Mouse (Mus musculus) MEL (cell line): ENCODE results near the gene Ap5s1. TPM values are rescaled to one million over a fixed set of nuclear protein-coding genes. Genes with fewer than 3 reads are reported as not detected.
A peak's percentile ranks its signal among the peaks of the same experiment; 100 is the strongest.

Source experiments
- DNase-seq: peaks from one replicate; pipeline ENCODE4 v3.0.0; 2011; ENCODE audit warnings: low read depth, low spot score
- H3K27ac ChIP-seq: 2 replicates; pipeline ENCODE4 v1.5.1; 2012; ENCODE audit warnings: low read depth, mild to moderate bottlenecking, control low read depth, low read length, moderate library complexity; ENCODE audit not compliant: control insufficient read depth
- H3K27me3 ChIP-seq, 2 experiments: fragments of 150-350 bp in 1 of 2; sonication (generic) in 1 of 2; 2 replicates each; pipeline ENCODE4 v1.6.1; 2012; ENCODE audit warnings: low read length in 2 of 2, mild to moderate bottlenecking in 2 of 2, improper control_type of control experiment in 1 of 2, moderate library complexity in 1 of 2; ENCODE audit not compliant: insufficient read depth in 2 of 2, control insufficient read depth in 1 of 2
- H3K36me3 ChIP-seq, 2 experiments: 2 replicates each; pipeline ENCODE4 v1.6.1; 2012 to 2014; ENCODE audit warnings: low read length in 2 of 2, improper control_type of control experiment in 1 of 2, inconsistent platforms in 1 of 2, mild to moderate bottlenecking in 1 of 2; ENCODE audit not compliant: insufficient read depth in 2 of 2, control insufficient read depth in 1 of 2
- H3K4me1 ChIP-seq, 2 experiments: fragments of 150-350 bp in 1 of 2; sonication (generic) in 1 of 2; 2 replicates each; pipeline ENCODE4 v1.6.1; 2012; ENCODE audit warnings: low read length in 2 of 2, improper control_type of control experiment in 1 of 2, mild to moderate bottlenecking in 1 of 2; ENCODE audit not compliant: insufficient read depth in 2 of 2, control insufficient read depth in 1 of 2
- H3K4me3 ChIP-seq, 2 experiments: fragments of 150-350 bp in 1 of 2; sonication (generic) in 1 of 2; 2 replicates each; pipeline ENCODE4 v1.5.1; 2012; ENCODE audit warnings: low read depth in 2 of 2, low read length in 2 of 2, mild to moderate bottlenecking in 2 of 2, moderate library complexity in 2 of 2, control low read depth in 1 of 2, improper control_type of control experiment in 1 of 2; ENCODE audit not compliant: control insufficient read depth in 1 of 2, insufficient read depth in 1 of 2
- H3K79me2 ChIP-seq: 2 replicates; pipeline ENCODE4 v1.6.1; 2012; ENCODE audit warnings: mild to moderate bottlenecking, low read length, moderate library complexity; ENCODE audit not compliant: control insufficient read depth, poor library complexity, insufficient read depth
- H3K9ac ChIP-seq: 2 replicates; pipeline ENCODE4 v1.6.1; 2012; ENCODE audit warnings: low read depth, mild to moderate bottlenecking, control low read depth, low read length, moderate library complexity; ENCODE audit not compliant: control insufficient read depth, poor library complexity, severe bottlenecking
- H3K9me3 ChIP-seq: fragments of 150-350 bp; sonication (generic); replicated peaks from 2 replicates; pipeline ENCODE4 v1.6.1; 2012; ENCODE audit warnings: mild to moderate bottlenecking, low read length, improper control_type of control experiment, moderate library complexity; ENCODE audit not compliant: insufficient read depth
- CHD1 ChIP-seq: IDR thresholded peaks from 2 replicates; pipeline ENCODE4 v1.6.1; 2012; ENCODE audit warnings: low read depth, mild to moderate bottlenecking, inconsistent platforms, low read length, improper control_type of control experiment
- CHD2 ChIP-seq: IDR thresholded peaks from 2 replicates; pipeline ENCODE4 v1.6.1; 2011; ENCODE audit warnings: low read length, improper control_type of control experiment
- CTCF ChIP-seq, 3 experiments: IDR thresholded peaks in 2 of 3; conservative IDR thresholded peaks in 1 of 3; 2 replicates each; pipeline ENCODE4 v1.5.1; 2011 to 2012; ENCODE audit warnings: low read length in 3 of 3, low read depth in 2 of 3, mild to moderate bottlenecking in 2 of 3, improper control_type of control experiment in 1 of 3, inconsistent platforms in 1 of 3, mixed read lengths in 1 of 3, moderate library complexity in 1 of 3; ENCODE audit not compliant: control insufficient read depth in 1 of 3, insufficient read depth in 1 of 3, poor library complexity in 1 of 3, severe bottlenecking in 1 of 3
- E2F4 ChIP-seq: IDR thresholded peaks from 2 replicates; pipeline ENCODE4 v1.6.1; 2011; ENCODE audit warnings: low read depth, low read length, improper control_type of control experiment, borderline replicate concordance
- ELF1 ChIP-seq: IDR thresholded peaks from 2 replicates; pipeline ENCODE4 v1.6.1; 2014; ENCODE audit warnings: low read depth, mild to moderate bottlenecking, inconsistent platforms, low read length, improper control_type of control experiment, moderate library complexity
- EP300 ChIP-seq, 2 experiments: IDR thresholded peaks; 2 replicates each; pipeline ENCODE4 v1.6.1; 2011; ENCODE audit warnings: improper control_type of control experiment in 2 of 2, low read length in 2 of 2, low read depth in 1 of 2, mild to moderate bottlenecking in 1 of 2
- ETS1 ChIP-seq: IDR thresholded peaks from 2 replicates; pipeline ENCODE4 v1.6.1; 2012; ENCODE audit warnings: low read depth, mild to moderate bottlenecking, inconsistent platforms, low read length, improper control_type of control experiment, moderate library complexity
- GABPA ChIP-seq: IDR thresholded peaks from 2 replicates; pipeline ENCODE4 v1.6.1; 2012; ENCODE audit warnings: low read depth, mild to moderate bottlenecking, inconsistent platforms, low read length, improper control_type of control experiment, moderate library complexity
- GATA1 ChIP-seq: IDR thresholded peaks from 2 replicates; pipeline ENCODE4 v1.6.1; 2011; ENCODE audit warnings: low read depth, low read length, improper control_type of control experiment
- HCFC1 ChIP-seq: IDR thresholded peaks from 2 replicates; pipeline ENCODE4 v1.6.1; 2012; ENCODE audit warnings: low read depth, mild to moderate bottlenecking, inconsistent platforms, low read length, improper control_type of control experiment, moderate library complexity
- JUND ChIP-seq: IDR thresholded peaks from 2 replicates; pipeline ENCODE4 v1.6.1; 2011; ENCODE audit warnings: low read depth, mild to moderate bottlenecking, improper control_type of control experiment, low read length
- KAT2A ChIP-seq: conservative IDR thresholded peaks from 2 replicates; pipeline ENCODE4 v1.6.1; 2012; ENCODE audit warnings: low read depth, low read length, improper control_type of control experiment, inconsistent platforms
- MAFK ChIP-seq: IDR thresholded peaks from 2 replicates; pipeline ENCODE4 v1.6.1; 2011; ENCODE audit warnings: low read depth, mild to moderate bottlenecking, low read length, improper control_type of control experiment, borderline replicate concordance
- MAX ChIP-seq: IDR thresholded peaks from 2 replicates; pipeline ENCODE4 v1.6.1; 2011; ENCODE audit warnings: low read length, improper control_type of control experiment
- MAZ ChIP-seq: IDR thresholded peaks from 2 replicates; pipeline ENCODE4 v1.6.1; 2012; ENCODE audit warnings: low read depth, mild to moderate bottlenecking, inconsistent platforms, low read length, improper control_type of control experiment
- MEF2A ChIP-seq: IDR thresholded peaks from 2 replicates; pipeline ENCODE4 v1.6.1; 2014; ENCODE audit warnings: low read depth, mild to moderate bottlenecking, inconsistent platforms, low read length, improper control_type of control experiment; ENCODE audit not compliant: poor library complexity, insufficient replicate concordance, severe bottlenecking; ENCODE audit errors: extremely low read depth
- MXI1 ChIP-seq: IDR thresholded peaks from 2 replicates; pipeline ENCODE4 v1.6.1; 2011; ENCODE audit warnings: mild to moderate bottlenecking, low read depth, low read length, improper control_type of control experiment
- MYB ChIP-seq: IDR thresholded peaks from 2 replicates; pipeline ENCODE4 v1.6.1; 2011; ENCODE audit warnings: mild to moderate bottlenecking, low read depth, low read length, improper control_type of control experiment
- MYC ChIP-seq: IDR thresholded peaks from 2 replicates; pipeline ENCODE4 v1.6.1; 2011; ENCODE audit warnings: low read depth, mild to moderate bottlenecking, low read length, improper control_type of control experiment, moderate library complexity
- NELFE ChIP-seq: IDR thresholded peaks from 2 replicates; pipeline ENCODE4 v1.6.1; 2011; ENCODE audit warnings: low read depth, low read length, improper control_type of control experiment
- NRF1 ChIP-seq: IDR thresholded peaks from 2 replicates; pipeline ENCODE4 v1.6.1; 2014; ENCODE audit warnings: low read depth, mild to moderate bottlenecking, inconsistent platforms, low read length, improper control_type of control experiment, moderate library complexity; ENCODE audit not compliant: poor library complexity, insufficient read depth, severe bottlenecking
- POLR2A ChIP-seq, 2 experiments: IDR thresholded peaks; 2 replicates each; pipeline ENCODE4 v1.6.1; 2011 to 2012; ENCODE audit warnings: low read length in 2 of 2, mild to moderate bottlenecking in 2 of 2, control low read depth in 1 of 2, improper control_type of control experiment in 1 of 2, low read depth in 1 of 2, moderate library complexity in 1 of 2; ENCODE audit not compliant: control insufficient read depth in 1 of 2, insufficient read depth in 1 of 2, poor library complexity in 1 of 2
- POLR2AphosphoS2 ChIP-seq: IDR thresholded peaks from 2 replicates; pipeline ENCODE4 v1.6.1; 2011; ENCODE audit warnings: low read length, improper control_type of control experiment
- RAD21 ChIP-seq: IDR thresholded peaks from 2 replicates; pipeline ENCODE4 v1.6.1; 2011; ENCODE audit warnings: mild to moderate bottlenecking, low read depth, low read length, improper control_type of control experiment
- SIN3A ChIP-seq: IDR thresholded peaks from 2 replicates; pipeline ENCODE4 v1.6.1; 2012; ENCODE audit warnings: low read length, improper control_type of control experiment, inconsistent platforms
- SMC3 ChIP-seq: IDR thresholded peaks from 2 replicates; pipeline ENCODE4 v1.6.1; 2011; ENCODE audit warnings: low read depth, low read length, improper control_type of control experiment
- TAL1 ChIP-seq: IDR thresholded peaks from 2 replicates; pipeline ENCODE4 v1.6.1; 2012; ENCODE audit warnings: mild to moderate bottlenecking, inconsistent platforms, low read length, moderate library complexity, mixed read lengths
- UBTF ChIP-seq: IDR thresholded peaks from 2 replicates; pipeline ENCODE4 v1.6.1; 2012; ENCODE audit warnings: low read depth, mild to moderate bottlenecking, inconsistent platforms, low read length, improper control_type of control experiment, moderate library complexity, borderline replicate concordance; ENCODE audit not compliant: insufficient read depth
- USF1 ChIP-seq: IDR thresholded peaks from 2 replicates; pipeline ENCODE4 v1.6.1; 2014; ENCODE audit warnings: low read depth, mild to moderate bottlenecking, inconsistent platforms, low read length, improper control_type of control experiment, moderate library complexity
- USF2 ChIP-seq, 2 experiments: IDR thresholded peaks; 2 replicates each; pipeline ENCODE4 v1.6.1; 2011 to 2012; ENCODE audit warnings: improper control_type of control experiment in 2 of 2, low read length in 2 of 2, borderline replicate concordance in 1 of 2, inconsistent platforms in 1 of 2, low read depth in 1 of 2, mild to moderate bottlenecking in 1 of 2; ENCODE audit not compliant: insufficient read depth in 1 of 2
- ZC3H11A ChIP-seq: IDR thresholded peaks from 2 replicates; pipeline ENCODE4 v1.6.1; 2012; ENCODE audit warnings: low read depth, mild to moderate bottlenecking, inconsistent platforms, low read length, improper control_type of control experiment
- ZKSCAN1 ChIP-seq: IDR thresholded peaks from 2 replicates; pipeline ENCODE4 v1.6.1; 2012; ENCODE audit warnings: low read depth, mild to moderate bottlenecking, inconsistent platforms, low read length, improper control_type of control experiment, moderate library complexity
- ZMIZ1 ChIP-seq: IDR thresholded peaks from 2 replicates; pipeline ENCODE4 v1.6.1; 2012; ENCODE audit warnings: low read depth, mild to moderate bottlenecking, inconsistent platforms, low read length, improper control_type of control experiment, moderate library complexity
- ZNF384 ChIP-seq: IDR thresholded peaks from 2 replicates; pipeline ENCODE4 v1.6.1; 2012; ENCODE audit warnings: low read depth, mild to moderate bottlenecking, inconsistent platforms, low read length, improper control_type of control experiment
- polyA plus RNA-seq, 2 experiments: library from polyadenylated mRNA; stranded (reverse) in 1 of 2; unstranded in 1 of 2; fragments of >175 nt in 1 of 2; fragments of >200 nt in 1 of 2; gene quantifications; 2 replicates each; pipeline versions ENCODE4 v1.2.1 to v1.2.4; 2012; ENCODE audit warnings: low replicate concordance in 2 of 2, low read depth in 1 of 2; ENCODE audit not compliant: insufficient read length in 2 of 2, insufficient read depth in 1 of 2, missing spikeins in 1 of 2
- total RNA-seq: library from RNA; depleted of rRNA; stranded (reverse); fragments of 300-350 nt; gene quantifications from 2 replicates; pipeline ENCODE4 v1.2.3, GENCODE M21; 2012

Ap5s1 gene
- total and polyA plus RNA-seq, 3 experiments, result 9.6 to 12.7 TPM; not detected in 1

- no peak for TF ChIP-seq SMC3
- no peak; the same call in 1 of the 2 replicates for TF ChIP-seq SIN3A
- peak; percentile 89 to 96 for TF ChIP-seq POLR2A (IDR thresholded peaks at IDR 0.05; ENCODE audit: control insufficient read depth in 1 of 2, insufficient read depth in 1 of 2, low read depth in 1 of 2, low read length in 2 of 2, poor library complexity in 1 of 2)
- TF ChIP-seq CHD2, result no peak; the same call in 1 of the 2 replicates
- no peak for TF ChIP-seq ZC3H11A
- TF ChIP-seq MAX, result peak; percentile 98
- no peak for TF ChIP-seq GATA1
- TF ChIP-seq HCFC1, result no peak; the same call in none of the 2 replicates
- TF ChIP-seq MXI1, result peak; percentile 86
- TF ChIP-seq EP300 (IDR thresholded peaks at IDR 0.05; ENCODE audit: low read depth in 1 of 2, low read length in 2 of 2), result no peak
- TF ChIP-seq MEF2A, result no peak
- peak; percentile 96 for TF ChIP-seq POLR2AphosphoS2
- 0 out of 2 replicates have a peak, but pooled peaks have one; percentile 7 for TF ChIP-seq ELF1
- TF ChIP-seq NRF1, result peak; percentile 32; the same call in 1 of the 2 replicates
- TF ChIP-seq ETS1, result 0 out of 2 replicates have a peak, but pooled peaks have one; percentile 28
- peak; percentile 86 for TF ChIP-seq MYC
- peak; percentile 100 for TF ChIP-seq USF1
- TF ChIP-seq MYB, result no peak
- TF ChIP-seq E2F4, result no peak
- no peak for TF ChIP-seq TAL1
- TF ChIP-seq ZKSCAN1, result no peak
- no peak for TF ChIP-seq ZNF384
- TF ChIP-seq GABPA, result no peak
Observed at GRCm38 (mm10) chr2:131159938-131160581, 46.8 kb upstream of the Ap5s1 start, which contains the start of gene 1700037H04Rik (continued).

DNA sequence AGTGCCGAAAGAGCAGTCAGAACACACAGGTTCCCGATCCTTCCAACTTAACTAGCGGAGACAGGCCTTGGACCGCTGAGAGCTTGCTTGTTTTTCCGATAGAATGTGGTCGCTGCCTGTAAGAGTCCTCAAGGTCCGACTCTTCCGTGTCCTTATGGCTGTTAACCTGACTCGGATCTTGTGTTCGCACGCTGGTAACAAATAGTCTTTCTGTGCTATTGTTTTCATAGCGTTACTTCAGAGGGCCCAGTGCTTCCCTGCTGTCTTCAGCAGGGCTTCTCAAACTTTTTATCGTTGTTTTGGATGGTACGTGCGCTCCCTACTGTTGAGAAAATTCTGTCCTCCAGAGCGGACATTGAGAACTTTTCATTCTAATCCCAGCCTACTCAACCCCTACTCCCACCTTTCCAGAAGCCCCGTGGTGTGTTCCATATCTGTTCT is 46.2 kb upstream of the Ap5s1 start:
- H3K27ac ChIP-seq, result peak overlapping the region; percentile 30
- no peaks in the 10 kb centered on the region for H3K9me3 ChIP-seq
- H3K4me3 ChIP-seq, result peak overlapping the region; percentile 62 to 69
- peak; percentile 65 for DNase-seq
- H3K9ac ChIP-seq, result peak overlapping the region; percentile 73
- peaks cover 0 to 4% of the 10 kb centered on the region in 2 experiments; a peak in 1 of 4 replicates for H3K4me1 ChIP-seq
- H3K27me3 ChIP-seq, result no peaks in the 10 kb centered on the region
- no peaks in the 10 kb centered on the region; a peak in 1 of 4 replicates for H3K36me3 ChIP-seq
- H3K79me2 ChIP-seq, result peaks cover 6% of the 10 kb centered on the region
- TF ChIP-seq USF1, result no peak
- no peak for TF ChIP-seq GABPA
- no peak for TF ChIP-seq UBTF
- TF ChIP-seq MAZ, result no peak
- peak; percentile 40 for TF ChIP-seq RAD21
- TF ChIP-seq USF2 (IDR thresholded peaks at IDR 0.05; ENCODE audit: borderline replicate concordance in 1 of 2, insufficient read depth in 1 of 2, low read depth in 1 of 2, low read length in 2 of 2), result no peak
- no peak for TF ChIP-seq KAT2A
- TF ChIP-seq JUND, result no peak
- TF ChIP-seq MAFK, result no peak
- no peak for TF ChIP-seq ELF1
- TF ChIP-seq ZMIZ1, result no peak
- TF ChIP-seq ZC3H11A, result peak; percentile 38; the same call in 1 of the 2 replicates
- peak in 1 of 3 experiments; percentile 43; a peak in 2 of 6 replicates for TF ChIP-seq CTCF (IDR thresholded peaks at IDR 0.05 in 2 of 3, conservative IDR thresholded peaks at IDR 0.05 in 1 of 3; ENCODE audit: control insufficient read depth in 1 of 3, insufficient read depth in 1 of 3, low read depth in 2 of 3, low read length in 3 of 3, poor library complexity in 1 of 3, severe bottlenecking in 1 of 3)
- TF ChIP-seq NELFE, result no peak
- 0 out of 2 replicates have a peak, but pooled peaks have one; percentile 32 for TF ChIP-seq CHD1
